Mouse (Mus musculus) hindbrain, postnatal 0 days (tissue): ENCODE data around the gene Stk32b. TPM values are rescaled to one million over a fixed set of nuclear protein-coding genes. Genes with fewer than 3 reads are reported as not detected.

Experiments
- ATAC-seq: fragments of 200-750 bp; cut with Nextera tagmentation; 2 replicates; pipeline ENCODE4 v1.8.0; 2017; ENCODE audit warnings: mild to moderate bottlenecking, moderate TSS enrichment, moderate library complexity
- DNase-seq: peaks from one replicate; pipeline ENCODE4 v3.0.0-alpha.2; 2015; ENCODE audit warnings: low spot score
- H3K27ac ChIP-seq: fragments of 300-500 bp; sonication (generic); 2 replicates; pipeline ENCODE4 v1.5.1; 2014; ENCODE audit warnings: mild to moderate bottlenecking
- H3K27me3 ChIP-seq: fragments of 300-500 bp; sonication (generic); 2 replicates; pipeline ENCODE4 v1.6.1; 2014; ENCODE audit warnings: low read length, mixed read lengths; ENCODE audit not compliant: insufficient read depth
- H3K36me3 ChIP-seq: fragments of 300-500 bp; sonication (generic); 2 replicates; pipeline ENCODE4 v1.6.1; 2014; ENCODE audit warnings: low read length, mixed read lengths; ENCODE audit not compliant: insufficient read depth
- H3K4me1 ChIP-seq: fragments of 300-500 bp; sonication (generic); 2 replicates; pipeline ENCODE4 v1.6.1; 2014; ENCODE audit warnings: antibody characterized with exemption, low read length, mixed read lengths; ENCODE audit not compliant: insufficient read depth
- H3K4me2 ChIP-seq: fragments of 300-500 bp; sonication (generic); 2 replicates; pipeline ENCODE4 v1.6.1; 2014; ENCODE audit warnings: low read depth, mild to moderate bottlenecking, low read length, moderate library complexity, mixed read lengths
- H3K4me3 ChIP-seq: fragments of 300-500 bp; sonication (generic); 2 replicates; pipeline ENCODE4 v1.5.1; 2014; ENCODE audit warnings: low read length
- H3K9ac ChIP-seq: fragments of 300-500 bp; sonication (generic); replicated peaks from 2 replicates; pipeline ENCODE4 v1.6.1; 2014; ENCODE audit warnings: mild to moderate bottlenecking, low read length, moderate library complexity, mixed read lengths
- H3K9me3 ChIP-seq: fragments of 300-500 bp; sonication (generic); 2 replicates; pipeline ENCODE4 v1.6.1; 2016; ENCODE audit warnings: low read length, mixed read lengths
- CTCF ChIP-seq: IDR thresholded peaks from 2 replicates; pipeline ENCODE4 v1.5.1; 2016; ENCODE audit warnings: antibody characterized with exemption, control low read depth, low read depth
- WGBS: fragments of 180-500 bp; shearing (Covaris S2); extraction: QIAGEN DNeasy Blood & Tissue Kit; methylation state at CpG from one replicate; pipeline ENCODE4 v1.1.7; 2014; 5-methylcytosine and 5-hydroxymethylcytosine counted together
- polyA plus RNA-seq: library from polyadenylated mRNA; unstranded; fragments of >200 nt; fragmentation: Nextera tagmentation; extraction: Ambion mirVana; gene quantifications from 2 replicates; pipeline ENCODE4 v1.2.1, GENCODE M21; 2015
- total RNA-seq: library from RNA; depleted of rRNA; stranded (reverse); fragments of >200 nt; gene quantifications from 2 replicates; pipeline ENCODE4 v1.2.3, GENCODE M21; 2014; rRNA removed

The Stk32b gene
- total and polyA plus RNA-seq, 2 experiments from 2014 or later = 21.8 to 22.5 TPM

DNA sequence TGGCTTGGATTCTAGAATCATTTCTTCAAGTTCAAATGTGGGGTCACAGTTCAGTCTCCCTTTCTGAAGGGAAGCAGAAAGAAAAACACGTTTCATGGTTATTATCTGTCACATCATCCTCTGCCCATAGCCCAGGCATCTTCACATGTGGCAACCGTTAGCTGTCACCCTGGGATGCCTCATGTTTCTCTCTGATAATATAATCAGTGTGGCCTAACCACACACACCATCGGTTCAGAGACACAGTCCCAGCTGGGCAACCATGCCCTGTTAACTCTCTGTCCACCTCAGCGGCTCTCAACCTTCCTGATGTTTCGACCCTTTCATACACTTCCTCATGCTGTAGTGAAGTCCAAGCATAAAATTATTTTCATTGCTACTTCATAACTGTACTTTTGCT lies 259.8 kb downstream of the Stk32b start:
- TF ChIP-seq CTCF = no peak
- WGBS = 73% methylated on average over 5 of the region's 5 CpGs
- DNase-seq (no peak), ATAC-seq (no peak)
- no peaks in the 10 kb centered on the region for H3K4me1 ChIP-seq
- no peak overlapping the region for H3K27ac ChIP-seq
- H3K4me2 ChIP-seq = no peak overlapping the region
- H3K9me3 ChIP-seq = 0 out of 2 replicates have a peak, but pooled peaks cover 3% of the 10 kb centered on the region
- H3K27me3 ChIP-seq = no peaks in the 10 kb centered on the region
- H3K9ac ChIP-seq = no peak overlapping the region
- no peak overlapping the region for H3K4me3 ChIP-seq
- H3K36me3 ChIP-seq = 0 out of 2 replicates have a peak, but pooled peaks cover 4% of the 10 kb centered on the region

DNA sequence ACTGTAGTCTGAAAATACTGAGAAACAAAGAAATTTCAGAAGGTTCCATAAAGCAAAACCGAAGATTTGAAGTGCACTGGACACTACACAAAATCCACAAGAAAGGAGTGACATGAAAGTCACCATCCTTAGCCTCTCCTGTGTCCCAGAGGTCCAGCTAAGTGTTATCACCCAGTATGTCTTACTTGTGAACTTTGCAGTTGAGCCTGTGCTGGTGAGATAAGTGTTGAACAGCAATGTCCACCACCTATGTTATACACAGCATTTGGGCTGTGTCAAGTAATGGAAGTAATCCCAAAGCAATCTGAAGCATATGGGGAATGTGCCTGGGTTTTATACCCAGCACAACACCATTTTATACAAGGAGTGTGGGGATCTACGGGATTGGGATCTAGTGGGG lies 260.4 kb downstream of the Stk32b start:
- no peak overlapping the region for H3K9ac ChIP-seq
- H3K9me3 ChIP-seq = 0 out of 2 replicates have a peak, but pooled peaks cover 3% of the 10 kb centered on the region
- 66% methylated on average over 2 of the region's 2 CpGs for WGBS
- H3K4me3 ChIP-seq = no peak overlapping the region
- TF ChIP-seq CTCF = no peak
- no peak for DNase-seq
- no peak overlapping the region for H3K4me2 ChIP-seq
- H3K27me3 ChIP-seq = no peaks in the 10 kb centered on the region
- H3K4me1 ChIP-seq = no peaks in the 10 kb centered on the region
- H3K27ac ChIP-seq = no peak overlapping the region
- ATAC-seq = no peak
- H3K36me3 ChIP-seq = 0 out of 2 replicates have a peak, but pooled peaks cover 4% of the 10 kb centered on the region

DNA sequence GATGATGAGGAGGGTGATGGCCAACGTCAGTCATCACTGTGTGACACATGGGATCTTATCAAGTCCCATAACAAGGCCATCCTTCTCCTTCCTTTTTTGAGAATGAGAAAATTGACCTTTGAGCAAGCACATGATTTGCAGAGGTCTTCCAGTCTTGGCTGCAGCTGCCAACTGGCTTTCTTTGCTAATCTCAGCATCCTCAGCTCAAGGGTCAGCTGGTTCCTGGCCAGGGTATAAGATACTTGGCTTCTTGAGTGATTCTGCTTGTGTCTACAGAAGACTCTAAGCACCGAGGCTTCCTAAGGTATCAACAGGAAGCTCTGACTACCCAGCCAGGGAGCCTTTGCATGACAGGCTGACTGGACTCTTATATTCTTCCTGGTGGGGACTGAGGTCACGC lies 269.4 kb downstream of the Stk32b start:
- ATAC-seq (no peak), DNase-seq (no peak)
- WGBS = 81% methylated on average over 3 of the region's 3 CpGs
- Histone ChIP-seq H3K9me3 (0 out of 2 replicates have a peak, but pooled peaks cover 5% of the 10 kb centered on the region), H3K27ac (no peak overlapping the region), H3K4me3 (no peak overlapping the region), H3K4me1 (no peaks in the 10 kb centered on the region), H3K27me3 (no peaks in the 10 kb centered on the region), H3K36me3 (no peaks in the 10 kb centered on the region), H3K9ac (no peak overlapping the region), H3K4me2 (no peak overlapping the region)
- no peak for TF ChIP-seq CTCF

DNA sequence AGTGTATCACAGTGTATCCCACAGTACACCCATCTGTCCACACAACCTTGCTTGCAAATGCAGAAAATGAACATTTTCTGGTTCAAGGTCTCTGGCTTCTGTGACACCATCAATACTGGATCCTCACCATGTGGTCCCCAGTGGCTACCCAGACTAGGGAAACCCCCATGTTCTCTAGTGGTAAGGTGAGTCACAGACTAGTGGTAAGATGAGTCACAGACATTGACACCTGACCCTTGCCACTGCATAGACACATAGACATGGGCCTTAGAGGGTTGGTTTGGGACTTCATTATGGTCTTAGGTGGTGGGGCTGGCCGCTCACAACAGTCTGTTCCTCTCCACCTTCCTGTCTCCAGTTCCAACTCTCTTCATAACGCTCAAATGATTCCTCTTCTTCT lies 274.2 kb downstream of the Stk32b start:
- H3K36me3 ChIP-seq = no peaks in the 10 kb centered on the region
- no peak for ATAC-seq
- no peaks in the 10 kb centered on the region for H3K27me3 ChIP-seq
- no peak overlapping the region for H3K27ac ChIP-seq
- H3K9me3 ChIP-seq = 0 out of 2 replicates have a peak, but pooled peaks cover 5% of the 10 kb centered on the region
- H3K4me2 ChIP-seq = no peak overlapping the region
- H3K9ac ChIP-seq = no peak overlapping the region
- DNase-seq = no peak
- H3K4me1 ChIP-seq = no peaks in the 10 kb centered on the region
- H3K4me3 ChIP-seq = no peak overlapping the region
- WGBS = 85% methylated on average over 2 of the region's 2 CpGs
- no peak for TF ChIP-seq CTCF

DNA sequence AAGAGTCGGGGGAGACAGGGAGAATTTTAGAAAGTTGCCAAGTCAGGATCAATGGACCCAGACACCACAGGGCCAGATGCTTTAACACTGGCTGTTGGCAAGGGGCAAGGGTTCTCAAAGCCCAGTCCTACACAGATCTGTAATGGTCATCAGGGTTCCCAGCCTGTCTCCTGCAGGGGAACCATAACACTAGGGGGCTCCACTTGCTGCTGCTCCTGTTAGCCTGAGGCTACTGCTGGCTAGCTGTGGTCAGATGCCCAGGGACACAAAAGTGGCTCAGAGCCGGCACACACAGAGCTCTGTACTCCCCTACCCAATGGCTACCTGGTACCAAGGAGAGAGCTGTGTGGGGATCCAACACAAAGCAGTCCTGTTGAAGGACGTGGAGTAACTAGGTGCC lies 281.6 kb downstream of the Stk32b start:
- H3K27me3 ChIP-seq = no peaks in the 10 kb centered on the region
- no peak overlapping the region for H3K27ac ChIP-seq
- no peaks in the 10 kb centered on the region for H3K36me3 ChIP-seq
- ATAC-seq (no peak), DNase-seq (no peak)
- TF ChIP-seq CTCF = peak; percentile 25; the same call in 1 of the 2 replicates
- H3K4me3 ChIP-seq = no peak overlapping the region
- no peaks in the 10 kb centered on the region for H3K4me1 ChIP-seq
- H3K9me3 ChIP-seq = no peaks in the 10 kb centered on the region
- H3K9ac ChIP-seq = no peak overlapping the region
- H3K4me2 ChIP-seq = no peak overlapping the region
- WGBS = 71% methylated on average over 3 of the region's 3 CpGs

DNA sequence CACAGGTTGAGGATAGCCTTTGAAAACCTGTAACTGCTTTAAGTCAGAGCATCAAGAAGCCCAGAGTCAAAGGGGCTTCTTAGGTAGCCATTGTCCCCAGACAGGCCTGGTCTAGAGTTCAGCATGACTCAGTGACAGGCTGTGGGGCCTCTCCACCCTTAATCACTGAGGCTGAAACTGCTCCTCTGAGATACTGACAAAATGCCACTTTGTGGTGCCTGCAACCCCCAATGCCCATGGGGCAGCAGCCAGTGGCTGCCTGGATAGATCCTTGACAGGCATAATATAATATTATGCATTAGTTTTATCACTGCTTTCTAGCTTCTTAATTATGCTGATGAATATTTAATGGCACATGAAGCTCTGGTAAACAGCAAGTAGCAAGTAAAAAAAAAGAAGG lies 289.8 kb downstream of the Stk32b start:
- DNase-seq = no peak
- H3K4me3 ChIP-seq = no peak overlapping the region
- no peak for TF ChIP-seq CTCF
- H3K27ac ChIP-seq = no peak overlapping the region
- no peaks in the 10 kb centered on the region for H3K9me3 ChIP-seq
- no peak overlapping the region for H3K9ac ChIP-seq
- H3K27me3 ChIP-seq = no peaks in the 10 kb centered on the region
- H3K4me1 ChIP-seq = no peaks in the 10 kb centered on the region
- H3K36me3 ChIP-seq = no peaks in the 10 kb centered on the region
- ATAC-seq = no peak
- no peak overlapping the region for H3K4me2 ChIP-seq

DNA sequence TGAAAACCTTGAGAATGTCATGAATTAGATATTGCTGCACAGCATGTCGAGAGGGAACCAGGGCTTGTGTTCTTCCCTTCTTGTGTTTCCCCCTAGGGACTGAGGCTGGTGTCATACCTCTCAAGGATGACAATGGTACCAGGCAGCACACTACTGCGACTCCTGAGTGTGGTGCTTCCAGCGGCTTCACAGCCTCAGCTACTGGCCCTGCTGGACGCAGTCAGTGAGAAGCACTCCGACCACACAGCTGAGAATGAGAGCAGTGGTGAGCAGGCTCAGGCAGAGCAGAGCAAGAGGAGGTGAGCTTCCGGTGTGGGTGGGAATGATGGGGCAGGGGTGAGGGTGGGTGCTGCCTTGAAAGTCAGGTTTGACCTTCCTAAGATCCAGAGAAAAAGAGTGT lies 297.9 kb downstream of the Stk32b start:
- Histone ChIP-seq H3K36me3 (no peaks in the 10 kb centered on the region), H3K4me2 (no peak overlapping the region), H3K27me3 (no peaks in the 10 kb centered on the region), H3K4me1 (no peaks in the 10 kb centered on the region), H3K9ac (no peak overlapping the region), H3K4me3 (no peak overlapping the region), H3K9me3 (no peaks in the 10 kb centered on the region), H3K27ac (no peak overlapping the region)
- DNase-seq (no peak), ATAC-seq (no peak; the same call in 1 of the 2 replicates)
- no peak for TF ChIP-seq CTCF
- WGBS = 81% methylated on average over 6 of the region's 6 CpGs

Other genes starting within 250 kb of the Stk32b start
- gene Cytl1, start 18.3 kb upstream of the Stk32b start, total RNA-seq = 1.2 and 3.5 TPM in 2 replicates
- gene Cytl1, start 18.3 kb upstream of the Stk32b start, polyA plus RNA-seq = 0.30 and 0.94 TPM in 2 replicates
- gene Msx1, start 107.4 kb upstream of the Stk32b start, total RNA-seq = 14.8 and 20.6 TPM in 2 replicates
- gene Msx1, start 107.4 kb upstream of the Stk32b start, polyA plus RNA-seq = 26.2 and 28.0 TPM in 2 replicates